Mouse (Mus musculus) spleen, embryonic (tissue): ENCODE measurements at regions not wholly inside any gene's neighbourhood (a gene's known extent, or its start where the extent isn't known, plus 50 kb on each side); places are given as distances from the start of the nearest gene placed in this dataset.

Experiments used
- CTCF ChIA-PET: fragments of 350-600 bp; sonication (Branson Sonifier 250); formaldehyde crosslinking; loops from one replicate; lab custom pipeline; 2022; lab: Charles Lee

DNA sequence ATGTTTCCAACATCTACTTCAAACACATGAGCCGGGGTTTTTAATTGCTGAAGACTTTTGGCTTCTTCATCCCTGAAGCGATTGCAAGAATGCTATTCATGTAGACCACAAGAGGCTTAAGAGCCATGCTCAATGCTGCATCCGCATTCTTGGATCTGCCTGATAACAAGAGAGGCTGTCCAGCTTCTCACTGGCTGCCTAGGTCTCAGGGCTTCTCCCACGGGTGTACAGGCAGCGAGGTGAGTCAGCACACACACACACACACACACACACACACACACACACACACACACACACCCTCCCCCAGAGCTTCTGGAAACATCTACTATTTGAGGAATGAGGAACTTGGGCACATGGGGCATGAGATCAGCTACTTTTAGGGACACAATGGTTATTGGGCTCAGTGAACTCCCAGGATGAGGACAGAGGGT lies 261.1 kb downstream of the Tgfb2 start:
- CTCF ChIA-PET = no interaction called here

DNA sequence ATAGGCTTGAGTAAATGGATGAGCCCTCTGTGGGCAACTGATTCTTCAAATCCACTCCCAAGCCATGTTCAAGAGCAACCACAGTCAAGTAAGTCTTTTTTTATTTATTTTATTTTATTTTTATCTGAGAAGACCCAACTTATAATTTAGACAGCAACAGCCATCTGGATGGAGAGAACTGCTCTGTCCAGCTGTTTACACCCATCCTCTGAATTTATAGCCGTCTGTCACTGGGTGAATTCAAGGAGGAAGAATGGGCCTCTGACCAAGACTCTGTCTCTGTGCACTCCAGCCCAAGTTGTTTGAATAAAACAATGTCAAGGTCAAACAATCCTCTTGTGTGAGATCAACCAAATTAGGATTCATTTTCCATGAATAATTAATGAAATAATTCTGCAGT lies 263.6 kb downstream of the Tgfb2 start:
- CTCF ChIA-PET = no interaction called here

DNA sequence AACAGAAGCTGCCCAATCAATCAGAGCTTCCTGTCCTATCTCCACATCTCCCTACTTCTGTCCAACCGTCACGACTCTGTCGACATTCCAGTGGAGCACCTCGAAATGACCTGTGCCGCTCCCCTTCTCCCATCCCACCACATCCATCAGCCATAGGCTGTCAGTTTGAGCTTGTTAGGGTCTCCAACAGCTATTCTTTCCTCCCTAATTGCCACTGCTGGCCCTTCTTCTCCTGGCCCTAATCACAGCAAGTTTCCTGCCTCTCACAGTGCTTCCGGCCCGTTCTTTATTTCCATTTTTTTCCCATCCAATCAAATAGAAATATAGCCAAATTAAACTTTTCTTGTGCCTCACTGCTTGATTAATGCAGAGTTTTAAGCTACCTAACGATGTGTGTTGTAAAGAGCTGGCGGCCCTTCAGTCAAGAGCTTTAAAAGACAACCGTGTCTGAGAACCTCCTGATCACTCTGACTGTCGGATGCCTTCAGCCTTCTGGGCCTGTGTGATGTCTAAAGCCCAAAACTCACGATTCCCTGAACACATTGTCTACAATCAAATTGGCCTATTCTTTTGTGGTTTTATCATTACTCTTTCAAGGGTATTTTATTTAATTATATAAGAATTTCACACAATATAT lies 270.3 kb downstream of the Tgfb2 start:
- CTCF ChIA-PET = no interaction called here

DNA sequence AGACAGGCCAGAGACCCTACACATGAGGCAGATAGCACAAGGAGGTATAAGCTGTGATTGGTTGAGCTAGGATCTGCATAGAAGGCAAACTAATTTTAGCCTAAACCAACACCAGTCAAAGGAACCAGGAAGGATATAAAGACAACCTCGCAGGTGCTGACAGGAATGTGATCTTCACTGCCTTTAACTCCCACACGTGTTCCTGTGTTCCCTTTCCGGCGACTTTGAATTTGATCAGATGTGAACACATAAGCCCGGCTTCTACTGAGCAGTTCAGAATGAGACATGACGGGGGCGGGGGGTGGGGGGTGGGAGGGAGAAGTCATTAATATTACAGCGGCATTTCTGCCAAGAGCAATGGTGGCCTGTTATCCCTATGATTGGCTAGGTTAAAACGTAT lies 271.0 kb downstream of the Tgfb2 start:
- CTCF ChIA-PET = no interaction called here

DNA sequence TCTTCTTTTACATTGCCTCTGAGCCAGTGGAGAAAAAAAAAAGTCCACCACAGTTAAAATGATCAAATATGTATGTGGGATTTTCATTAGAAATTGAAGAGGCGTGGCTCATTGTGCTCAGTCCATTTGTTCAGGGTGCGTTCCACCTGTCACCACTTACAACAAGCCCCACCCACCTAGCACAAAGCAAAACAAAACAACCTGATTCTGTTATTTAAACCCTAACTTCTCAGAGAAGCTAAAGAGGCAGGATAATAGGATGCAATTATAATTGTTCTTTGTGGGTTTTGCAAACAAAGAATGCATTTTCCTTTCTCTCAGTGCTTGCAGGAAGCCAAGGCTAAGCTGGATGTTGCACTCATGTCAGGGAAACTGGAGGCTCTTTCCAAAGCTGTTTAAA lies 271.8 kb downstream of the Tgfb2 start:
- CTCF ChIA-PET = no interaction called here

DNA sequence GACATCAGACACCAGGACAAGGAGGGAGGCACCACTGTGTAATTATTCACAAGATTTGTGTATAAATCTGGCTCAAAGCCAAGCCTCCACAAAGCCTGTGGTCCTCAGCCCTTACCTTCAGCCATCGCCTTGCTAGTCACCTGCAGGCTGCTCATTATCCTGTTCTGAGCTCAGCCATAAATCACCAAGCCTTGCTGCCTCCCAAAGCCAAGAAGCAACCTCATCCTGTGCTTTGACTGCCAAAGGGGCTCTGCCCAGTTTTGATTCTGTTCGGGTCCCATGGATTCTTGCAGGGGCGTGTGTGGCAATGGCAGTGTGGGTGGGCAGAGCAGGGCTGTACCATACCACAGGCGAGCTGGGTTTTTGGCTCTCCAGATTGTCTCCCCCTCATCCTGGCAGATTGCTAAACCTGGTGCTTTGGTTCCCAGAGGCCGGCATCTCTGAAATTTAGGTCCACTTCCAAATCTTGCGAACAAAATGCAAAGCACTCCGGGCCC lies 272.6 kb downstream of the Tgfb2 start:
- CTCF ChIA-PET = no interaction called here

DNA sequence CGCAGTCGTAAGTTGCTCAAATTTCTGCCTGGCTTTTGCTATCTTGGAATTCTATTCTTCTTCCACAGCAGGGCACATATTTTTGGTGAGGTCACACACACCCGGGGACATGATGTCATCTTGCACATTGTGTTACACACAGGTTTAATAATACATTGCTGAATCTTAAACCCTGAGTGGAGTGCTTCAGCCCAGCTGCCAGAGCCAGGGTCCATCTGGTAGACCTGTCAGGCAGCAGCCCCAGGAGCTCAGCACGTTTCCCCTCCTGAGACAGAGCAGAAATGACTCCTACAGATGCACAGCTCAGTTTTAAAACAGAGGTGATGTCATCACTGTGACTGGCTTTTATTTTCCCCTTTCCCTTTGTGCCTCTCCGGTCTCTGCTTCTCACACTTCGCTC lies 280.4 kb downstream of the Tgfb2 start:
- CTCF ChIA-PET = no interaction called here

DNA sequence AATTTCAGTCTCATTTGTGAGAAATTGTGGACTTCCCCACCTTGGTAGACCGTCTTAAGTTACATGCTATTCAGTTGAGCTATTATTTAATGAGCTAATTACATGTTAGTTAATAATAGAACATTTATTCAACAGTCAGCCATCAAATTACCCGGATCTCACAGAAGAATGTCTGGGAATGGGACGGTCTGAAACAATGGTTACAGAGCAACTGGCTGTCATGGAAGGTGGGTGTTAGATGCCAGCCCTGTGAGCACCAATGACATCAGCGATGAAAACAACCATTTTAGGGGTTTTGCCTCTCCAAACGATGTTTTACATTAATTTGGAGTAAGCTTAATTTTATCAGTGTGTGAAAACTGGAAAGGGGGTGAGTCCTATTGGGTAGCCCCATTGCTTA lies 281.7 kb downstream of the Tgfb2 start:
- CTCF ChIA-PET = no interaction called here

DNA sequence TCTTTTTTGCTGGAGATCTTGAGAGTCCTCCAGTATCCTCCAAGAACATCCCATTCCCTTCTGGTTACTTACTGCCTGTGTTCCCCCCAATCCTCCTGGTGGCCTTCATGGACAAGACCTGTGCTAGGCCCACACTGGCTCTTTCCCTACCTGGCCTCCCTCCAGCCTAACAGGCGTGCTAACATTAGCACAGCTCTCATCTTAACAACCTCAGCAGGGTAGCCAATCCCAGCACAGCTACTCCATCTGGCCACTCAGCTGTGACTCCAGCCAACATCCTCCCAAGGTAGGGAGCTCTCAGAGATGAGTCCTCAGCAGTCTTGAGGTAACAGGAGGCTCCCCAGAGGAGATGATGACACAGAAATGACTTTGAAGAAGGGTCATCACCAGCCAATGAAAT lies 288.7 kb downstream of the Tgfb2 start:
- CTCF ChIA-PET = no interaction called here

DNA sequence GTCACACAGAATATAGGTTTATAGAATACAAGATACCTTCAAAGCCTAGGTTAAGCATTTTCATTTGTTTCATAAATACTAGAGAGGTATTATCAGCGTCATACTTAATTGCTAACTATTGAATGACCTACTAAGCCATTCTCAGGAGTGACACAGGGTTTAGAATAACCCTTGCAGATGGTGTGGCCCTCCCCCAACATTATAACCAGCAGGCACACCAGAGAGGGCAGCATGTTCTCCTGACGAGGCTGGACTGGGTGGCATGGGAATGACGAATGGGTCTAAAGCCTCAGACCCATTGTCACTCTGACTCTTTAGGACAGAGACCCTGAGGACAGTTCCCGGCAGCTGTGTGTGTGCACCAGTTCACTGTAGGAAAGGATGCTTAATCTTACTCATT lies 290.5 kb downstream of the Tgfb2 start:
- CTCF ChIA-PET = no interaction called here

DNA sequence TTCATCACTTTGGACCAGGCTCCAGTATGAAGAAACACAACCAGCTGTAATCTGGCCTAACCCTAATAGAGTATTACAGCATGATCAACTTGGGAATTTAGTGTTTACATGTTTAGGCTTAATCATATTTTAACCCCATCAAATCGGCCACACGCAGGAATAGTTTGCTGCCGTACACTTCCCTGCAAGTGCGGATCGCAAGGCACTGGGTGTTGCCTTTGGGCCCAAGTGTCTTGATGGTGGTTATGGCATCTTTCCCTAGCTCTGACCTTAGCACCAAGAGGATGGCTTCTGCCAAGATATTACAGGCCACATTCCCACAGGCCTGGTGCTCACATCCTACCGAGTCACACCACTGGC lies 291.9 kb downstream of the Tgfb2 start:
- CTCF ChIA-PET = no interaction called here

DNA sequence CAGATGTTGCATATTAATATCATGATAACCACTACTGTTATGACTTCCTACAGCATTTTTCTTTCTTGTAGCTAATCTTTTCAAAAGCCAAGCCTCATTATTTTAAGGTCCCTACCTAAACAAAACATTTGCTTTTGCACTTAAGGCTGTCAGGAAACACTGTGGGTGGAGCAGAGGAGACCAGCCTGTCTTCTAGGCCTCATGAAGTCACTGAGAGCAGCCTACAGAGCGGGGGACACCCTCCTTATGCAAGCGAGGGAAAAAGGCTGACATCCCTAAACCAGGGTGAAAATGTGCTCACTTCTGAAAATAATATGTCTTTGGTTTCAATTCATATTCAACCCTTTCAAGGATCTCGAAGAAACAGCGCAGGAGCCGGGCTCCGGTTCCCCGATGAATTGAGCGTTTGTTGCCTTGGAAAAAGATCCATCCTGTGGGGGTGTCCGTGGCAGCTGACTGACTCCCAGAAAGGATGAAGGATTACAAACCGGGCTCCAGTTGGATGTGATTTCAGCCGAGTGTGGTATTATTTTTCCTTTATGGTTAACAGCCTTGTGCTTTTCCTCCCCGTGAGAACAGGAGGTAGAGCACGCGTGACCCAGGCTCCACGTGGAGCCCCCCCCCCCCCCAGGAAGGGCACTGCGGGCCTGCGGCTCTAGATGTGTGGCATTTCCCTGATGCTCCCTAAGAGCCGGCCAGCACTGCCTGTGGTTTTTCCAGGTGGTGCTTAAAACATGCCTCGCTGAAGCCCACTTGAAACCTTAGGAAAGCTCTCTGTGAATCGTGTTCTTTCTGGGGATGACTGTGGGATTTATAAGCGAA lies 292.5 kb downstream of the Tgfb2 start:
- CTCF ChIA-PET = no interaction called here

DNA sequence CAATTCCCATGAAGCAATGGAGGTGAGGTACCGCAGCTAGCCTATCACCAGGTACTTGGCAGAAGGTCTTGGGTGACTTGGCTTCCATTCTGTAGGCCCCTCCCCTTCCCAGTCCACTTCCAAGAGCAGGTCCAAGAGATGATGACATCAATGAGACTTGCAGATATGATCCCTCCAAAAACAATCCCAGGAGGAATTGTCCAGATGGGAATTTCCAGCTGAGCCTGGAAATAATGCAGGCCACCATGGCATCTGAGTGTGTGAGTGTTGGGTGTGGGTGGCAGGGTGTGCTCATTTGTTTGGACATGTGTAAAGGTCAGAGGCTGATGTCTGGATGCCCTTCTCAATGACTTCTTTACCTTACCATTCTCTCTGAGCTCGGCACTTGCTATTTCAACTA lies 293.5 kb downstream of the Tgfb2 start:
- CTCF ChIA-PET = no interaction called here

DNA sequence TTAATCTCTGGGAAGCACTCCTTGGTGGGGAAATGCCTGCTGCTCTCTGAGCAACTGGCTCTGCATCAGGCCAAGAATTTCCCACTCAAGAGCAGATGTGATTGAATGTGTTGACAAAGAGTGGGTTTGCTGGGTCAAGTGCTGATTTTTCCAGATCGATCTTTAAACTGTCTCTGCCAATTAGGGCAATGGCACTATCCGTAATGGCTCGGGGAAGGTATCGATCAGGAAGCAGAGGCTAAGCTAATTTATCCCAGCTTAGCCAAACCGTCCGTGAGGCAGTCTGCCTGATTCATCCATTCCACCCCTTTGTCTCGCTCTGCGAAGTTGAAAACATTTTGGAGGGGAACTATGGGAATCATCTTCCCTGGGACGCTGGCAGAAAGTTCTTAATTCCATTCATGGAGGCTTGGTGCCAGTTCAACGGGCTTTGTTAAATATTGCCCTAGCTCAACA lies 291.9 kb upstream of the Lyplal1 start:
- CTCF ChIA-PET = no interaction called here

DNA sequence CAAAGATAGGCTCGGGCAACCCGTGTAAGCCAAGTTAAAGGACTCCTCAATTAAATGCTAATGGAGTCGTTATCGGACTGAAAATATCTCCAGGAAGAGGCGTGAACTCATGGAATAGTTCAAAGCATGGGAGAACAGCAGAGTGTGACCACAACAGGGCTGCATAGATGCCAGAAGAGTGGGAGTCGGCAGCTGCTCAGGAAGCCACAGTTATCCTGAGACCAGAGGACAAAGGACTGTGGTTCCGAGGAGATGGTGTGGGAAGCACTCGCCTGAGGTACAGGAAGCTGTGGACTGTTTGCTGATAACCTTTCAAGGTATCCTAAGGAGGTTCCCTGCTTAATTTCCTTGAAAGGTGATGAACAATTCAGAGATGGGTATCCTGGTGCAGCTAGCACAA lies 290.5 kb upstream of the Lyplal1 start:
- CTCF ChIA-PET = no interaction called here

DNA sequence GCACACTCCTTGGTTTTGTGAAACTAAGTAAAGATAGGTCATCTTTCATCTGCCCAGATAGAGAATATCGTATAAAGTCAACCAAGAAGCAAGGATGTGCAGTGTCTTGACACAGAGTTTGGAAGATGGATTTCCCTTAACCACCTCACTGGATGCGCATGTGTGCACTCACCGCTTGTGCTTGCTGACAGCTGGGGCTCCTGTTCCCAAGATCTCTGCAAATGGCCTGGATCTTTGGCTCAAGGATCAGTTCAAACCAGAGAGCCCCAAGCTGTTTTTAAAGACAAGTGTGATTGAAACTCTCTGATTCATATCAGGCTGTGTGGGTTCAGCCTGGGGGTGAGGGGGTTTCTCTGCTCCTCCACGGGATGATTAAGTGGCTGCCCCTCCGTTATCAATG lies 288.6 kb upstream of the Lyplal1 start:
- CTCF ChIA-PET = no interaction called here

DNA sequence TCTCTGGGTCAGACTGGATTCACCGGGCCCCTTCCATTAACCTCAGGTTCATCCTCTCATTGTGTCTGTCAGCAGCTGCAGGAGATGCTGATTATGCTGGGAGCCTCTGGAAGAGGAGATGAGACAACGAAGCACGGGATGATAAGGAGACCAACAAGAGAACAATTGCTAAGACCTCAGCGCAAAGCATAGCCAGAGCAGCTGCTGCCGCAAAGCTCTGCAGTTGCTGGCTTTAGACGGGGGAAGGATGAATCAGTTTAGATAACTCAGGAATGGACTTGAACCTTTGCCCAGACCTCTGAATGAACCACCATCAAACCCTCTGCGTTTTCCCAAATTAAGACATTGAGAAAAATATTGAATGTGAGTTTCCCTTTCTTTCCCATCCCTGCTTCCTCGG lies 282.7 kb upstream of the Lyplal1 start:
- CTCF ChIA-PET = no interaction called here

DNA sequence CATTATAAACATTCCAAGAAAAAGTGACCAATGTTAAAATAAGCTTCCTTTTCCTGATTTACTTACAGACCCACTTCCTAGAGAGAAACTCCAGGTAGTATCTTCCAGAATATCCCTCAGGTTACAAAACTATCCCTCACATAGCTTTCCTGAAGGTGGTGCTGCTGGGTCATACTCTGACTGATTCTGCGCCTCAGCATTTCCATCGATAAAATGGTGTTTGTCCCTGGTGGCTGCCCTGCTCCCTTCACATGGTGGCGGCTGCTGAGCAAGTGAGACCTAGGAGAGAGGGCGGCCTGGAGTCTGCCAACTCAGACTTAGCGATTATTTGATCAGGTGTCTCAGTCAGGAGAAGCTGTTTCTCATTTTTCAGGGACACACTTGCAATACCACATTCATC lies 275.9 kb upstream of the Lyplal1 start:
- CTCF ChIA-PET = no interaction called here

DNA sequence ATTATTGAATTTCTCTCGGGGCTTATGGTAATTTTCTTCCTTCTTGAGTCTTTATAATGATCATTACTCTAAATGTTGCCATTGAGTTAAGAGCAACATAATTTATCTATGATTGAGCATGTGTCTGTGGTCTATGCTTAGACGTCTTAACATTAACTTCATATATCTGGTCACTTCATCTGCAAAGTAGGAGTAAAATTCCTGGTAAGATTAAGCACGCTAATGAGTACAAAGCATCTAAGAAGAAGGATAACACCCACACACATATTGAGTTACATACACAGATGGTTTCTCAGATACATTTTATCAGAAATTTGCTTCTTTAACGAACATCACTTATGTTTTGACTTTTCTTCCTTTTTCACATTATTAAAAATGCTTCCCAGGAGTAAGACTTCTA lies 267.3 kb upstream of the Lyplal1 start:
- CTCF ChIA-PET = no interaction called here

DNA sequence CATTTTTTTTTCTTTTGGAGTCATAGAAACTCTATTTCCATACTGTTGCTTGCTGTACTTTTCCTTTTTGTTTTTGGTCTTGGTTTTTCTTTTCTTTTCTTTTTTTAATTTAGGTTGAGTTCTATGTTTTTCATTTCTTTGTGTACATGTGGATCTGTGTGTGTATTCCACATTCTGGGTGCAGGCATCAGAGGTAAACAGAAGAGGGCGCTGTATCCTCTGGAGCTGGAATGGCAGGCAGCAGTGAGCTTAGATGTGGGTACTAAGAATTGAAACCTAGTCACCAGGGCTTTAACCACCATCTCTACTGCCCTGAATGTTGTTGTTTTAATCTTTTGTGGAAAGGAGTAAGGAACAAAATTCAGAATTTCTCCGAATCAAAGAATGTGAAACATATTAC lies 266.3 kb upstream of the Lyplal1 start:
- CTCF ChIA-PET = no interaction called here

DNA sequence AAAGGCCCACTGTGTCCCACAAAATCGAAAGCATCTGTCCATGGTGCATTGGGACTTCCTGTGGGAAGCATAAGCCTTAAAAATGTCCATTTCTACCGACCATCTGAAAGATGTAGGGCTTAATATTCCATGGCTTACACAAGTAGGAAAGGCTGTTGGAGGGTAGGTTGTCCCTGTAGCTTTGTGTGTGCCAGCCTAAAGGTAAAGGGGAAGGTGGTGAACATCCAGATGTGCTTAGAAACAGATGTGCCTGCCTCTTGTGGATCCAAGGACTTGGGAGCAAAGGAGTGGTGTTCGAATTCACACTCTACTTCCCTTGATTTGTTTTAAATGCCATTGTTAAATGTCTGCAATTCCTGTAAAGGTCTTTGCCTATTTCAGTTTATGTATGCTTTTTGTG lies 265.9 kb upstream of the Lyplal1 start:
- CTCF ChIA-PET = no interaction called here

DNA sequence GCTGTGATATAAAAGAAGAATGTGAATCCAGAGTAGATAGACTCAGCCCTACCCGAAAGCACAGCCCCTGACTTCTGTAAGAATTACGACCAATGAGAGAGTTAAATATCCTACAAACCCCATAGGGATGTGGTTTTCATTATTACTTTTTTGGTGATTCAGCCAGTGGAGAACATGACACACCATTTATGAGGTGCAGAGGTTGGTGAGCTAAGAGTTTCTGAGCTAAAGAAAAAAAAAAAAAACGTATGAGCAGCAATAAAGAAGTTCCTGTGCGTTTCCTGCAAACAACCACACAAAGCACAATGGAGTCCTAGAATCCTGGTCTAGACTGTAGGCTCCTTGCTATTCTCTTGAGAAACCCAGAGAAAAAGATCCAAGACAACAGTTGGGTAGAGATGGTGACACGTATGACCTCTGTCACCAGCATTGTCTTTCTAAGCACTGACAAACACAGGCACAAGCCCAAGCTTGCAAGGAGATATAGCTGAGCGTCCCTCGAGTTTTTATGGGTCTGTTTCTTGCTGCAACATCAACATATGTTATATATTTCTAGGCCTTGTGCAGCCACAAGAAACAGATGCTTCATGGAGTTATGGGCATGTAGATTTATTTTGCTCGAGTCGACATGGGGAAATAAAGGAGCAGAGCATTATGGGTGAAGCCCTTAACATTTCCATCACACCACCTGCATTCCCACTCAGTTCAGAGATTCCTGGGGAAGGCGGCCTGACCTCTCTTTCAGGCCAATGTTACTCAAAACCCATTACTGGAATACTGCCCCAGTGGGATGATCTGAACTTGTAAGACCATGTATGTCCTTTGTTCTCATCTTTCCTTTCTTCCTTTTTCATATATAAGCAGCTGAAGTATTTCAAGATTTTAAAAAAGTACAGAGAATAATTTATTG lies 263.1 kb upstream of the Lyplal1 start:
- CTCF ChIA-PET = no interaction called here
